Mouse (Mus musculus) ES-E14 (cell line): ENCODE measurements around the gene Cnst. TPM values are rescaled to one million over a fixed set of nuclear protein-coding genes. Genes with fewer than 3 reads are reported as not detected.

Source experiments
- DNase-seq: peaks from one replicate; pipeline ENCODE4 v3.0.0-alpha.2; 2013; ENCODE audit warnings: low read depth, low spot score
- H3K27ac ChIP-seq: 2 replicates; pipeline ENCODE4 v1.5.1; 2012; ENCODE audit warnings: low read depth, mild to moderate bottlenecking, low read length, moderate library complexity, mixed read lengths; ENCODE audit not compliant: poor library complexity, insufficient read depth, severe bottlenecking
- H3K36me3 ChIP-seq: 2 replicates; pipeline ENCODE4 v1.6.1; 2012; ENCODE audit warnings: mild to moderate bottlenecking, low read length, moderate library complexity, mixed read lengths; ENCODE audit not compliant: control insufficient read depth, poor library complexity, insufficient read depth, severe bottlenecking
- H3K4me1 ChIP-seq, 2 experiments: fragments of 150-350 bp in 1 of 2; sonication (generic) in 1 of 2; 2 replicates each; pipeline ENCODE4 v1.6.1; 2012; ENCODE audit warnings: low read length in 2 of 2, mild to moderate bottlenecking in 1 of 2, mixed read lengths in 1 of 2; ENCODE audit not compliant: control insufficient read depth in 2 of 2, insufficient read depth in 2 of 2, poor library complexity in 1 of 2
- H3K4me3 ChIP-seq, 2 experiments: fragments of 150-350 bp in 1 of 2; sonication (generic) in 1 of 2; 2 replicates each; pipeline ENCODE4 v1.5.1; 2012; ENCODE audit warnings: low read length in 2 of 2, low read depth in 1 of 2, mild to moderate bottlenecking in 1 of 2, mixed read lengths in 1 of 2; ENCODE audit not compliant: insufficient read depth in 1 of 2, poor library complexity in 1 of 2, severe bottlenecking in 1 of 2
- H3K9ac ChIP-seq: 2 replicates; pipeline ENCODE4 v1.6.1; 2012; ENCODE audit warnings: low read depth, mild to moderate bottlenecking, low read length, mixed read lengths; ENCODE audit not compliant: poor library complexity, insufficient read depth, severe bottlenecking
- H3K9me3 ChIP-seq: fragments of 150-350 bp; sonication (generic); 2 replicates; pipeline ENCODE4 v1.6.1; 2012; ENCODE audit warnings: low read depth, mild to moderate bottlenecking, low read length; ENCODE audit not compliant: control insufficient read depth, insufficient read depth
- CHD2 ChIP-seq: IDR thresholded peaks from 2 replicates; pipeline ENCODE4 v1.6.1; 2014; ENCODE audit warnings: mild to moderate bottlenecking, low read depth, low read length, inconsistent platforms
- HCFC1 ChIP-seq: IDR thresholded peaks from 2 replicates; pipeline ENCODE4 v1.6.1; 2012; ENCODE audit warnings: low read length, inconsistent platforms, borderline replicate concordance; ENCODE audit not compliant: insufficient read depth
- MAFK ChIP-seq: IDR thresholded peaks from 2 replicates; pipeline ENCODE4 v1.6.1; 2014; ENCODE audit warnings: mild to moderate bottlenecking, low read depth, low read length, inconsistent platforms; ENCODE audit not compliant: insufficient read depth
- ZC3H11A ChIP-seq: IDR thresholded peaks from 2 replicates; pipeline ENCODE4 v1.6.1; 2012; ENCODE audit warnings: low read depth, mild to moderate bottlenecking, inconsistent platforms, low read length, borderline replicate concordance
- ZNF384 ChIP-seq: IDR thresholded peaks from 2 replicates; pipeline ENCODE4 v1.6.1; 2012; ENCODE audit warnings: low read depth, low read length, inconsistent platforms
- in situ Hi-C, 2 experiments: fragments of 600-800 bp; cut with MboI; formaldehyde crosslinking; loops; one replicate each; pipeline ENCODE4 v1.15.1; 2025; ENCODE audit warnings: low sequenced_read_pairs in 2 of 2, inconsistent platforms in 1 of 2; ENCODE audit not compliant: unreplicated experiment in 2 of 2
- total RNA-seq: library from RNA; depleted of rRNA; stranded (reverse); fragments of 300-350 nt; gene quantifications from 2 replicates; pipeline ENCODE4 v1.2.3, GENCODE M21; 2012

The Cnst gene
- total RNA-seq, 1 experiment = 12.8 TPM

- Histone ChIP-seq H3K9ac (no peak overlapping the region), H3K4me3 (no peak overlapping the region), H3K36me3 (no peaks in the 10 kb centered on the region), H3K4me1 (no peaks in the 10 kb centered on the region; a peak in 1 of 4 replicates), H3K9me3 (no peaks in the 10 kb centered on the region), H3K27ac (no peak overlapping the region)
- in situ Hi-C loops = no loop called here
- DNase-seq = no peak
- TF ChIP-seq MAFK = no peak
Measured at GRCm38 (mm10) chr1:179588230-179588629, 42.1 kb downstream of the Cnst start.

DNA sequence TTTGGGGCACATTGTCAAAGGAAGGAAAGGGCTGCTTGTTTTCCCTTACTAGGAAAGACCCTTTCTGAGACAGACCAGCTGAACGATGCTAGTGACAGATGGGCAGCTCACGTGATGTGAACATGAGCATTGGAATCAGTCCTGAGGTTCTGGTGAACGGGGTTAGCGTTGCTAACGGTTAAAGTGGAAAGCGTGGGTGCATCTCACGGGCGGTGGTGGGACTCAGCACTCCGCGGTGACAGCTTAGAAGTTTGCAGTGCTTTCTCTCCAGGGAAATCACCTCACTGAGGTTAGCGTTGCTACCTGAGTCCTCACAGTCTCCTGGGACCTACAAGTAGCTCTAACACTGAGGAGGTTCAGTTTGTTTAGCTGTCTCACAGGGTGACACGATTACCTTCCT, 45.5 kb downstream of the Cnst start:
- in situ Hi-C loops = no loop called here
- DNase-seq = no peak
- no peaks in the 10 kb centered on the region for H3K36me3 ChIP-seq

GRCm38 (mm10) chr1:179592143-179592542, 46.0 kb downstream of the Cnst start:
- H3K9me3 ChIP-seq = no peaks in the 10 kb centered on the region
- H3K4me1 ChIP-seq = no peaks in the 10 kb centered on the region
- no peak overlapping the region for H3K27ac ChIP-seq
- no peaks in the 10 kb centered on the region for H3K36me3 ChIP-seq
- in situ Hi-C loops = no loop called here
- no peak overlapping the region for H3K4me3 ChIP-seq
- TF ChIP-seq HCFC1 = no peak
- TF ChIP-seq ZC3H11A = no peak
- no peak for TF ChIP-seq MAFK
- no peak for TF ChIP-seq ZNF384
- TF ChIP-seq CHD2 = no peak
- no peak for DNase-seq
- no peak overlapping the region for H3K9ac ChIP-seq

More for the DNA sequence above, 45.5 kb downstream of the Cnst start:
- Histone ChIP-seq H3K27ac (no peak overlapping the region), H3K4me3 (no peak overlapping the region), H3K9ac (no peak overlapping the region), H3K4me1 (no peaks in the 10 kb centered on the region; a peak in 1 of 4 replicates), H3K9me3 (no peaks in the 10 kb centered on the region)
- TF ChIP-seq MAFK (no peak), HCFC1 (no peak), CHD2 (no peak), ZC3H11A (no peak), ZNF384 (no peak)

DNA sequence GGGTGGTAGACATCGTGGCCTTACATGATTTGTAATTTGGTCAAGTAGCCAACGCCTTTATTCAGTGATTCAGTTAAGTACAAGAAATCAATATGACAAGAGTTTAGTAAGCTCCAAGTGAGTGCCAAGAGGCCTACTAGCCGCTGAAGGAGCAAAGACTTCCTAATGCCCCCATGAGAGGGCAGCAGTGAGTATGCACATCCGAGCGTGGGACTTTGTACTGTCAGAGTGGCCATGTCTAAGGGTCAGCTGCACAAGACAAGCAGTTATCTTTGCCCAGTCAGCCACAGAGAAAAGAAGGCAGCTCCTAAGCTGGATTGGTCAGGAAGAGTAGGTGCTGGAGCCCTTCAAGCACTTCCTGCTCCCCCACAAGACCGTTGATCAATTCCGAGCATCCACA, 46.8 kb downstream of the Cnst start:
- no peaks in the 10 kb centered on the region for H3K36me3 ChIP-seq
- in situ Hi-C loops = no loop called here
- H3K27ac ChIP-seq = no peak overlapping the region
- TF ChIP-seq HCFC1 (no peak), ZNF384 (no peak), ZC3H11A (no peak), CHD2 (no peak), MAFK (no peak)
- no peak overlapping the region for H3K4me3 ChIP-seq
- H3K9me3 ChIP-seq = no peaks in the 10 kb centered on the region
- no peak overlapping the region for H3K9ac ChIP-seq
- DNase-seq = no peak
- no peaks in the 10 kb centered on the region for H3K4me1 ChIP-seq

DNA sequence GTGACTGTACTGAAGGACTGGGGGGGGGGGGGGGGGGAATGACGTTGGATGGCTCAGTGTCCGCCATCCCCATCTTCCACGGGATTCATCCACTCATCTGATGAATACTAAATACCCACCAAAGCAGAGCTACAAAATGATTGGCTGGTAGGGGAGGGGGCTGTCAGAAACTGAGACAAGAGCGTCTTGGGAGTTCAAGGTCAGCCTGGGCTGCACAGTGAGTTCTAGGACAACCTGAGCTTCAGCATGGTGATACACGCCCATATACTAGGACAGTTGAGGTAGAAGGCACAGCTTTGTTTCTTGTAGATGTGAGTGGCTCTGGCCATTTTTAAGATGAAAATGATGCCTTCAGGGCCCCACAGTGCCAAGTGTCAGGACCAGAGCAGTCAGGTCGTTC, 52.2 kb downstream of the Cnst start:
- Histone ChIP-seq H3K4me3 (no peak overlapping the region), H3K9me3 (no peaks in the 10 kb centered on the region), H3K27ac (no peak overlapping the region), H3K9ac (no peak overlapping the region), H3K36me3 (no peaks in the 10 kb centered on the region), H3K4me1 (no peaks in the 10 kb centered on the region; a peak in 1 of 4 replicates)
- TF ChIP-seq ZC3H11A (no peak), MAFK (no peak), ZNF384 (no peak), CHD2 (no peak), HCFC1 (no peak)
- DNase-seq = no peak
- in situ Hi-C loops = no loop called here
